Mouse (Mus musculus) CH12.LX (cell line): ENCODE results near the gene Polr1c.

Experiments
- BHLHE40 ChIP-seq: IDR thresholded peaks from 2 replicates; pipeline ENCODE4 v1.6.1; 2011; ENCODE audit warnings: mild to moderate bottlenecking, low read depth, low read length, improper control_type of control experiment
- CTCF ChIP-seq, 2 experiments: IDR thresholded peaks in 1 of 2; conservative IDR thresholded peaks in 1 of 2; 2 replicates each; pipeline ENCODE4 v1.5.1; 2011 to 2012; ENCODE audit warnings: low read depth in 2 of 2, low read length in 2 of 2, improper control_type of control experiment in 1 of 2, inconsistent platforms in 1 of 2, mild to moderate bottlenecking in 1 of 2, moderate library complexity in 1 of 2
- EP300 ChIP-seq: IDR thresholded peaks from 2 replicates; pipeline ENCODE4 v1.6.1; 2011; ENCODE audit warnings: low read length, improper control_type of control experiment
- JUND ChIP-seq: conservative IDR thresholded peaks from 2 replicates; pipeline ENCODE4 v1.6.1; 2011; ENCODE audit warnings: low read depth, low read length, improper control_type of control experiment
- MAZ ChIP-seq: IDR thresholded peaks from 2 replicates; pipeline ENCODE4 v1.6.1; 2012; ENCODE audit warnings: low read depth, mild to moderate bottlenecking, inconsistent platforms, low read length, improper control_type of control experiment, moderate library complexity
- POLR2A ChIP-seq: IDR thresholded peaks from 2 replicates; pipeline ENCODE4 v1.6.1; 2011; ENCODE audit warnings: low read depth, mild to moderate bottlenecking, improper control_type of control experiment, low read length
- SIN3A ChIP-seq: IDR thresholded peaks from 2 replicates; pipeline ENCODE4 v1.6.1; 2012; ENCODE audit warnings: low read length, improper control_type of control experiment, inconsistent platforms
- TCF12 ChIP-seq: IDR thresholded peaks from 2 replicates; pipeline ENCODE4 v1.6.1; 2014; ENCODE audit warnings: low read depth, mild to moderate bottlenecking, inconsistent platforms, low read length, improper control_type of control experiment
- USF1 ChIP-seq: IDR thresholded peaks from 2 replicates; pipeline ENCODE4 v1.6.1; 2014; ENCODE audit warnings: low read depth, mild to moderate bottlenecking, inconsistent platforms, low read length, improper control_type of control experiment
- ZC3H11A ChIP-seq: IDR thresholded peaks from 2 replicates; pipeline ENCODE4 v1.6.1; 2012; ENCODE audit warnings: low read depth, mild to moderate bottlenecking, inconsistent platforms, low read length, improper control_type of control experiment

DNA sequence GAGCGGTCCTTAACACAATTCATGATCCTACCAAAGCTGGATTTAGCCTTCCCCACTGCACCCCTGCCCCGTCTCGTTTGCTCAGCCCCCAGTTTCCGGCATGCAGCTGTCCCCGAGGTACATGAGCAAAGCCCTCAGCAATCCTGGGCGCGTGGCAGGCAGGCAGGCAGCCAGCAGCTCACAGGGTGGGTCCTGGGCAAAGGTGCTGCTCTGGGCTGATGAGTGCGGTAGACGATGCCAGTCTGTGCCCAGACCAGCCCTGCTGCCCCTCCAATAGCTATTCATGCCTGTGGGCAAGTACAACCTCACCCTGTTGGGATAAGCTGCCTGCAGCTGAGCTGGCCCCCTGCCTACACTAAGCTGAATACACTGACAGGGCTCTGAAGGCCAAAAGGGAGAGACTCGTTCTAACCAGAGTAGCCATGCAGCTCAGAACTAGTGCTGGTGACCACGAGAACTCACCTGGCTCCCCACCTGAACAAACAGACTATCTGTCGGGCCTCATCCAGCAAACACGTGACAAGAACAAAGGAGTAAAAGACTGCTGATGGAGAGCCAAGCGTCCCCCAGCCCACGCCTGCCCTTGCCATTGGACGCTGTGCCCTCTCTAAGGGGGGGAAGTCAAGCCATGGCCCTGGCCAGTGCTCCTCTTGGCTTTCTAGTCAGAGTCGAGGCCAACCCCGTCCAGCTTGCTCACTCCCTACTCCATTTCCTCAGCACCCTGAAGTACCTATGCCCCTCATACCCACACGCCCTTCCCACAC is 22.1 kb upstream of the Polr1c start:
- TF ChIP-seq CTCF (conservative IDR thresholded peaks at IDR 0.05 in 1 of 2, IDR thresholded peaks at IDR 0.05 in 1 of 2; ENCODE audit: low read depth in 2 of 2, low read length in 2 of 2) (no peak), JUND (no peak), MAZ (no peak), EP300 (no peak), POLR2A (no peak), USF1 (no peak), TCF12 (no peak), SIN3A (no peak), ZC3H11A (no peak), BHLHE40 (no peak)
